Mouse (Mus musculus) adrenal gland, postnatal 10 days (tissue): ENCODE measurements around the gene Gm49661. TPM values are rescaled to one million over a fixed set of nuclear protein-coding genes. Genes with fewer than 3 reads are reported as not detected.

ENCODE experiments used
- DNase-seq: peaks from one replicate; pipeline ENCODE4 v3.0.0; 2021; ENCODE audit warnings: mixed read lengths
- long read RNA-seq, 2 experiments: library from polyadenylated mRNA; stranded (forward); transcript quantifications; one replicate each; pipeline ENCODE4 v2.0.0; 2021
- total RNA-seq, 2 experiments: library from RNA; stranded (reverse); gene quantifications; 2 replicates each; pipeline ENCODE4 v1.2.3; 2021

Gene Gm49661
- 1 to 10 TPM in 1 of 2 experiments, not detected in 1; 1.1 TPM for total RNA-seq
- long read RNA-seq, experiment 1: 0 reads
- long read RNA-seq, experiment 2: 0 reads

GRCm38 (mm10) chr8:84969241-84970134 is at the start of gene Gm49661, which contains the start of the genes Prdx2 and Rnaseh2a:
TSS of gene Gm49661 (minus strand) at chr8:84969433.
TSS of gene Prdx2 (plus strand) at chr8:84969587.
TSS of gene Rnaseh2a (minus strand) at chr8:84969767.
- peak; percentile 90 for DNase-seq

- DNase-seq: no peak
These were observed 48.0 kb upstream of the Gm49661 start for GRCm38 (mm10) chr8:85017209-85017608.

- DNase-seq: no peak
These were observed 47.5 kb upstream of the Gm49661 start for GRCm38 (mm10) chr8:85016724-85017123.

- no peak for DNase-seq
These were observed 45.2 kb upstream of the Gm49661 start, which contains the start of gene Best2 for GRCm38 (mm10) chr8:85014431-85014830. TSS of gene Best2 (minus strand) at chr8:85014531.

GRCm38 (mm10) chr8:85013230-85013840 is 44.1 kb upstream of the Gm49661 start:
- DNase-seq: peak; percentile 79

DNA sequence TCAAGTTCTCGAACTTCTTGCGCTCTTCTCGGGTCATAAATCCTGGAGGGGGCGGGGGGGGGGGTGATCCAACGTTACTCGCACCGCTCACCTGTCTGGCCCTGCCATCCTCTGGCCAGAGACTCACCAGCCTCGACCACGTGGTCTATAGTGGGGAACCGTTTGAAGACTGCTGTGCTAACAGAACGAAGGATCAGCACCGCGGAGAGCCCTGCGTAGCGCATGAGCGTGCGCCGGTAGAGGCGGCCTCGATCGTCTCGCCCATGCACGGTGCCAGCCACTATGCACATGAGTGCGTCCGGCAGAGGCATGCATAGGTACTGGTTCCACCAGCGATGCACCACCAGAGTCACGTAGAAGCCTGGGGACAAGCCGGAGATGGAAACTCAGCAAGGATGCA is 42.0 kb upstream of the Gm49661 start:
- no peak for DNase-seq

DNA sequence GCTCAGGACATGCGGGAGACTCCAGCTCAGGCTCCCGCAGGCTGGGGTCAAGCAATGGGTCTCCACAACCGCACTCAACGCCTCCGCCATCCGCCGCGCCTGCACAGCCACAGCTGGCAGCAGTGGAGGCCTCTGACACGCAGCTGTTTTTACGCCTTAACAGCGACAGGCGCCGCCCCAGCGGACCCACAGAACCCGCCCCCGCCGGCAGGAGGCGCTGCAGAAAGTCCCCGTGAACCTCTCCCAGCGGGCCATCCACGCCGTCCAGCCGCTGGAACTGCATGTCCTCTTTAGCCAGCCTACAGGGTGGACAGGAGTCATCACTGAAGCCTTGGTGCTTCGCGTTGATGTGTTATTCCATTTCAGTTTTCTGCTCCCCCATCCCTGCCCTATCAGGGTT is 38.5 kb upstream of the Gm49661 start:
- DNase-seq: peak; percentile 70

DNA sequence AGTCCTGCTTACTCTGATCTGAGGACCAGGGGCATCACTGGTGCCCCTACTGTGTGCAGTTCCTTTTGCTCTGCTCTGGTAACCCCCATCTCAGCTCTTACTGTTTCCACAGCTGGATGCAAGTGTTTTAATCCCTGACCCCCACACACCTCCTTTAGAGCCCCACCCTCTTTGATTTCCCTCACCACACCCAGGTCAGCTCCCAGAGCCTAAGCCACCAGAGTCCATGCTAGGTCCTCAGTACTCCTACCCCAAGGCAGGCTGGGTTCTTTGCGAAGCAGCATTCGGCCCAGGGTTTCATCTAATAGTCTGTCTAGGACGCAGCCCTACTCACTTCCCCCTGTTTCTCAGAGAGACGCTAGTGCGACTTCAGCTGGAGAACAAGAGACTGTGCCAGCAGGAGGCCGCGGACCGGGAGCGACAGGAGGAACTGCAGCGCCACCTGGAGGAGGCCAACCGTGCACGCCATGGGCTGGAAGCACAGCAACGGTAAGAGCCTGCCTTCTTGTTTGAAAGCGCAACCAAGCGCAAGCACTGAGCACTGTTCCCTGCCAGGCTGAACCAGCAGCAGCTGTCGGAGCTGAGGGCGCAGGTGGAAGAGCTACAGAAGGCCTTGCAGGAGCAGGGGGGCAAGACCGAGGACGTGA is 28.5 kb upstream of the Gm49661 start:
- DNase-seq: peak; percentile 94

GRCm38 (mm10) chr8:84996978-84997377 is 27.7 kb upstream of the Gm49661 start:
- no peak for DNase-seq

DNA sequence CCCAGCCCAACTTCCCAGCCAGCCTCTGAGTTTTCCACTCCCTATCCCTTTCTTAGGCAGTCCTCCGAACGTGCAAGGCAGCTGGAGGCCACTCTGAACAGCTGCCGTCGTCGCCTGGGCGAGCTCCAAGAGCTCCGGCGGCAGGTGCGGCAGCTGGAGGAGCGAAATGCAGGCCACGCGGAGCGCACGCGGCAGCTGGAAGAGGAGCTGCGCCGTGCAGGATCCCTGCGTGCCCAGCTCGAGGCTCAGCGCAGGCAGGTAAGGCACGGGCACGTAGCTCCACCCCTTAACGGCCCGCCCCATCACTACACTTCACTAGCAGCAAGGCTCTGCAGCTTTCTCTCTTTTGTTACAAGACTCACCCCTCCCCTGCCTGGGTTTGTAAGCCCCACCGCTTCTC is 26.4 kb upstream of the Gm49661 start:
- no peak for DNase-seq

GRCm38 (mm10) chr8:84994375-84994774 is 25.1 kb upstream of the Gm49661 start:
- DNase-seq: no peak

DNA sequence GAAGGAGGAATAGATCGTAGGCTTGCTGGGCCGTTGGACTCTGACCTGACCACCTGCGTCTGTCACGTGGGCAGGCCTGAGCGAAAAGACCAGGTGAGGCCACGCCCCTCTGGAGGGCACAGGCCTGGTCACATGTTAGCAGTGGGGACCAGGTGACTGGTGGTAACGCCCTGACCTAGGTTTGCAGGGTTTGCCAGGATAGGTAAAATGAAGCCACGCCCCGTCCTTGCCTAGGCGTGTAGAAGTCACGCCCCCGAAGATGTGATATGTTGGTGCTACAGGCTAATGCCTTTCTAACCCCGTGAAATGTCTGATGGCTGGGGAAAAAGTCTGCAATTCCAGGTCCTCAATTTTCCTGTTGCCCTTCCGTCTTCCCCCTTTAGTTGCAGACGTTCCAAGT is 21.6 kb upstream of the Gm49661 start:
- no peak for DNase-seq

DNA sequence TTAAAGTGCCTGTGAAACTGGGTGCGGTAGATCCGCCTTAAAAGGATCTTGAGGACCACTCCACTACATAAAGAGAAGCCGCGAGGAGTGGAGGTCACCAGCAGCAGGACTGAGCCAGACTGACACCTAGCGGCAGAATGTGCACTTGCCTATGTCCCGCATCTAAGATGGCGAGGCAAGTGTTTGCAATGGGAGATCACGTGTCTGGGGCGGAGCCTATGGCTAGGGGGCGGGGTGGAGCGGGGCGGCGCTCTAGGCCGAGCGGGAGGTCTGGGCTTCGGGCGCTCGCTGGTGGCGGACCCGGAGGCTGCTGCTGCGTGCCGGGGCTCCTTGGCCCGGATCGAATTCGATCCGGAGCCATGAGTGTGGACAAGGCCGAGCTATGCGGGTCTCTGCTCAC is 21.1 kb upstream of the Gm49661 start, which contains the start of gene Hook2:
Gene Hook2 (plus strand): TSS at position 255 of the 400 bp plus-strand sequence.
- DNase-seq: peak; percentile 98

DNA sequence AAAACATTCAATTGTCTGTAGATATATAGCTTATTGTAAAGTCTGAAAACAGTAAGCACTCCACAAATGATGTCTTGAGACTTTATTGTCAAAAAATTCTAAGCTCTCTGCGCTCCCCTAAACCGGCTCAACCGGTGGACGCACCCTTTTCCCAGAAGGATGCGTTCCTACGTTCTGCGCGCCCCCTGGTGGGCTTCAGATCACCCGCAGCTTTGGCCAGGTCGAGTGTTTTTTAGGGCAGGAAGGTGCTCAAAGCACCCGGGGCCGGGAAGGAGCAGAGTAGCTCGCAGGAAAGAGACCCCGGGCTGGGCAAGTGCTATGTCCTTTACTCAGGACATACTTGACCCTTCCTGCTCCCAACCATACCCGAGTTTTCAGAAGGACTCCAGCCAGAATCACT is 20.6 kb upstream of the Gm49661 start:
- DNase-seq: peak; percentile 96

- peak; percentile 65 for DNase-seq
These were observed 20.1 kb upstream of the Gm49661 start for GRCm38 (mm10) chr8:84989311-84989731.

DNA sequence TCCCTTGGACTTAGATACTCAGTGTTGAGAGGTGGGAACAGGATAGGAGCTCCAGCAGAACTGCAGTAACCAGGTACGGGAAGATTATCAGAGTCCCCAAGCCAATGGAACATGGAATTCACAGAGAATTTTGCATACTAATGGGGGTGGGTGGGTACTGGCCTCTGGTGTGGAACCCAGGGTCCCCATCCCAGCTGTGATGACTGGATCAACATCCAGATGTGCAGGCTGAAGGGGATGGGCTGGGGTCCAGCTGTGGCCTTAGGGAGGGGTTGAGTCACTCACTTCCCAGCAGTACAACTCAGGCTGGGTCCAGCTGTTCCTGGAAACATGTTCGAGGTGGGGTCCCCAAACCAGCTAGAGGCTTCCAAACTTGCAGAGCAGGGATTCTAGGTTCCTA is 18.7 kb upstream of the Gm49661 start:
- DNase-seq: no peak

GRCm38 (mm10) chr8:84987388-84987787 is 18.2 kb upstream of the Gm49661 start:
- DNase-seq: no peak

DNA sequence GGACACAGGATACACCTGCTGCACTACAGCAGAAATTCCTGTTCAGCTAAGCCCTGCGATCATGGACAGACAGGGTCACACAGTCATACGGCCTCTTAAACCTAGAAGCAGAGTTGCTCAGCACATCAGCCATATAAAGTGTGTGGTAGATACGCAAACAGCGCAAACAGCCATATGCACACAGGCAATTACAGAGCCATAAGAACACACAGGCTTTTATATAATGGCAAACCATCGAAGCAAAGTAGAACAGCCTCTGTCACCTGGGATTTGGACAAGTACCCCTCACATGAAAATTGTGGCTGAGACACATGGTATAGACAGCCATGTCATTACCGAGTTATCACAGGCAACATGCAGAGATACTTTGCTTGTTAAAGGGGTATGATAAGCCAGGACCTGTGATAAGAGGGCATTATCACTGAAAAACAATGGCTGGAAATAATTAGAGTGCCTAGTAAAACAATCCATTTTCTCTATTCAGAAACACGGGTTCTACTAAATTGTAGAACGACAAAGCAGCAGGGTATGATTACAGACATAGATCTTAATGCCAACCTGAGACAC is 17.2 kb upstream of the Gm49661 start:
- DNase-seq: no peak

DNA sequence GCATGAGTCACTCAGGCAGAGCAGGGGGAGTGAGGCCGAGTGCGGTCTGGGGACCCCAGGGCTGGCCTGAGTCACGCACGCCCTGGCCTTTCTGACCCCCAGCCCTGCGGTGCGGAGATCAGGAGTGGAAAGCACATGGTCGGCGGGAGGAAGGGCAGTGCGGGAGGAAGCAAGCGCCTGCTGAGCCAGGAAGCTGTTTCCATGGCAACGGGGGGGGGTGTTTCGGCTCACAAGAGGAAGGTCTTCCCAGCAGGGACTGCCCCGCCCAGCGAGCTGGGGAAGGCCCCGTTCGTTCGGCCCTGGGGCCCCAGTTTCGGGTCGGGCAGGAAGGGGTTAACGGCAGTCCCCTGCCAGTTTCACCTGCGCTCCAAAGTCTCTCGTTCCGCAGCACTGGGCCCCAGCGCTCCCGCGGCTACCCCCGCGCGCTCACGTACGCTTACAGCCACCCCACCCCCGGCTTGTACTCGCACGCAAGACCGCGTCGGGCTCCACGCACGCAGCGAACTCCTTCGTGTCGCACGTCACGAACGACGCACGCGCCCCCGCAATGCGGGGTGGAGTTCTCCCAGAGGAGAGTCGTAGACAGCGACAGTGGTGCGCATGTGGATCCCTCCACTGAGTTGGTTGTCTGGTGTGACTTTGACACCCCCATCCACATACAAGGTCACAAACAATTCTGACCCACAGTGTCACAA is 16.6 kb upstream of the Gm49661 start:
- DNase-seq: peak; percentile 94

DNA sequence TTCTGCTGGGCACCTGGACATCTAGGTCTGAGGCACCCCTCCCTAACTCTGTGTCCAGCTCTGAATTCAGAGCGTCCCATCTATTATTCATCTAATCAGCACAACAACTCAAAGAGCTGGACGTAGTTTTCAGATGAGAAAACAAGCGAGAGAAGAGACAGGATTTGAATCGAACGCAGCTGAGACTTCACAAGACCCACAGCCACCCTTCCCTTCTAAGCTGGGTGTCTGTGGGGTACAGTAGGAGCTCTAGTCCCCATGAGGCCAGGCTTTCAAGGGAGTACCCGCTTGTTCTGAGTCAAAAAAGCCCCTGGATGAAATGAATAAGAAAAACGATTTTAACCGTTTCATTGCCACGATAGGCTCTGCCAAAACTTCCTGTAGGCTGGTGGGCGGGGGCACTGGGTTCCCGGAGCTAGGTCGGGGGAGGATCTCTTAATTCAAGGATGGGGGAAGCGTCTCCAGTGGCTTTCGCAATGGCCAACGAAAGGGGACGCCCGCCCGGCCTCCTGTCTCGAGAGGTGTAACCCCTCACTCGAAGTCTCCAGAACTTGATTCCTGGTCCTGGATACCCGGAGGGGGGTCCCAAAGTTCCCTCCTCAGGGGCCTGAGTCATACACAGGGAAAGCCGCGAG is 15.9 kb upstream of the Gm49661 start:
- no peak for DNase-seq
